Mouse (Mus musculus): Measurements from ENCODE around the gene Gm44511. TPM values are rescaled to one million over a fixed set of nuclear protein-coding genes. Genes with fewer than 3 reads are reported as not detected.
A peak's percentile ranks its signal among the peaks of the same experiment; 100 is the strongest.

The Gm44511 gene
- not detected for total RNA-seq (2021)
- long read RNA-seq, partial matches to known transcripts: 0 of 14 reads
- long read RNA-seq, other reads (novel, unspliced or antisense): 14 of 14 reads

GRCm38 (mm10) chr6:128826132-128826531 lies at the start of gene Gm44511, which contains the start of gene Klrb1b:
Gm44511 (minus strand) TSS chr6:128826315.
Klrb1b (minus strand) TSS chr6:128826331.
- DNase-seq (ENCODE audit: low spot score in 2 of 2): no peak

DNA sequence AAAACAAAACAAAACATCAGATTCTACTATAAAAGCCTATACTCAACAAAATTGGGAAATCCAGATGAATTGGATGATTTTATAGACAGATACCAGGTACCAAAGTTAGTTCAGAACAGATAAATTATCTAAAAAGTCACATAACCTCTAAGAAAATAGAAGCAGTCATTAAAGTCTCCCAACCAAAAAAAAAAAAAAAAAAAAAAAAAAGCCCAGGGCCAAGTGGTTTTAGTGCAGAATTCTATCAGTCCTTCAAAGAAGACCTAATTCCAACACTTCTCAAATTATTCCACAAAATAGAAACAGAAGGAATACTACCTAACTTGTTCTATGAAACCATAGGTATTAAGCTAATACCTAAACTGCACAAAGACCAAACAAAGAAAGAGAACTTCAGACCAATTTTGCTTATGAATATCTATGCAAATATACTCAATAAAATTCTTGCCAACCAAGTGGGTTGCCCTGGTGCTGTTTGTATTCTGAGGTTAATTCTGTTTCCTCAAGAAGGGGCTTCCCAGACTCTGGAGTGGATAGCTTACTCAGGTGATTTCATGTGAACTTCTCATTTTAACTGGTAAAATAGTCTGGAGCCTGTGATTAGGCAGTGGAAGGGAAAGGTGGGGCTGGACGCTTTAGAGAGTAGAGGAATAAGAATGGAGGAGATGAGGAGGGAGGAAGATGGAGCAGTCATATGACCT lies 45.9 kb upstream of the Gm44511 start:
- DNase-seq (ENCODE audit: low spot score in 2 of 2): no peak

DNA sequence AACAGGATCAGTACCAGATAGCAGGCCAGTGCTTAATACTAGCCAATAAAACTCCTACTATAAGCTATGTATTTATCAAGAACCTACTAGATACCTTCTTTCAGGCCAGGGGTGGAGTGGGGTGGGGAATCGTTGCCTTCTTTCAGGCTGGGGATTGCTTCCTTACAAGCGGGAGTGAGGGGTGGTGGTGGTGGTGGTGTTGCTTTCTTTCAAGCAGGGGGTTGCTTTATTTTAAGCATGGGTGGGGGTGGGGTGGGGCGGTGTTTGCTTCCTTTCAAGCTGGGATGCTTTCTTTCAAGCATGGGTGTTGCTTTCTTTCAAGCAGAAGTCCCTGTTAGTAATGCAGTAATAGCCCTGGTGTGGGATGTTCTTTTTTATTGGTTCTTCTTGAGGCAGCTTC lies 42.7 kb upstream of the Gm44511 start:
- DNase-seq (ENCODE audit: low spot score in 2 of 2): no peak

DNA sequence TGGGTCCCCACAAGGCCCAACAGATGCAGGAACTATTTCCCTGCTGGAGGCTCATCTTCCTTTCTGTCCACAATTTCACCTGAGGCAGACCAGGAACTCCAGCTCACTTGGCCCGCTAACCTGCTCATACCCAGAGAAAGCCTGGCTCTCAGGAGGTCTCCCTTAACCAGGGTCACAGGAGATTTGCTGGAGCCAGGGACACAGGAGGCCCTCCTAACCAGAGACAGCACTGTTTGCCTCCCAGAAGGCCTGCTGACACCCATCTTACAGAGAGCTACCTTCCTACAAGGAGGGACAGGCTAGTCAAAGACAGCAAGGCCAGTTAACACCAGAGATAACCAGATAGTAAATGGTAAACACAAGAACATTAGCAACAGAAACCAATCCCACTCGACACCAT lies 31.9 kb upstream of the Gm44511 start:
- DNase-seq (ENCODE audit: low spot score in 2 of 2): no peak

- peak; percentile 55 to 65 for DNase-seq (ENCODE audit: low spot score in 2 of 2)
Measured at GRCm38 (mm10) chr6:128856250-128856649, 30.1 kb upstream of the Gm44511 start.

DNA sequence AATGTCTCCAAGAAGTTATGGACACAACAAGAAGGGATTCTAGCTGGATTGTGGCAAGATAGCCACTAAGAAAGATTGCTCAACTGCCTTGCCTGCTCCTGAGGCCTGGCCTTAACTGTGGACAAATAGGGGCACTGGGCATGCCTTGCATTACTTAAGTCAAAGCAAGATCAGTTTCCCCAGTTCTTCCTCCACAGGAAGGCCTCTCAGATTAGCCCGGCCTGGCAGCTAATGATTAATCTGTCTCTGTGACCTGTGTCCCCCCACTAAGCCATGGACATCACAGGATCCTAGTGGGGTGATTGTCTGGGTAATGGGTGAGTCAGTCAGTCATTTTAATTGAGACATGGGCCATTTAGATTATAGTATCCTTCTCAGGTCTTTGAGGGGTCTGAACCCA lies 29.4 kb upstream of the Gm44511 start:
- DNase-seq (ENCODE audit: low spot score in 2 of 2): no peak

- no peak for DNase-seq (ENCODE audit: low spot score in 2 of 2)
Measured at GRCm38 (mm10) chr6:128854895-128855294, 28.8 kb upstream of the Gm44511 start.

DNA sequence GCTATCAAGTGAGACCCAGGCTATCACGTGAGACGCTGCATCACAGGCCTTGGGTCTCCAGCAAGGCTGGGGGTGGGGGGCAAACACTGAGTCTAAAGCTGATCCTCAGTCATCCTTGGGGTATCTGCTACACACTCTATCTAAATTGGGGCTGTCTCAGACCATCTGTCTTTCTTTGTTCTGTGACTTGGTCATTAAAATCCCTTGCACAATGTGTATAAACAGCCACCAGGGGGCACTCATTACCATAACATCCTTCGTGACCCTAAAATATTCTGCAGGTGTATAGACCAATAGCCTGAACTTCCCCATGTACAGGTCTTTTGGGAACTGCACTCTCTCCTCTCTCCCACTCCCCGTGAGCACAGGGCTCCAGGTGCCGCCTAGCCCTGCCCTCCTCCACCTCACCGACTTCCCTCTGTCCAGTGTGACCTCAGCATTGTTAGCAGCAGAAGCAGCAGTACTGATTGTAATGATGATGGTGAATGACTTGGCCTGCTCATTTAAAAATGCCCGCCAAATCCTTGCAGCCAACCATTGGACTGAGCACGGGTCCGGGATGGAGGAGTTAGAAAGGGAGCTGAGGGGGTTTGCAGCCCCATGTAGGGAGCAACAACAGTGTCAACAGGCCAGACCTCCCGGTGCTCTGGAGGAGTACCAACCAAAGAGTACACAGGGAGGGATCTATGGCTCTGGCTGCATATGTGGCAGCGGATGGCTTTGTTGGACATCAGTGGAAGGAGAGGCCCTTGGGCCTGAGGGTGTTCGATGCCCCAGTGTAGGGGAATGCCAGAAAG lies 28.1 kb upstream of the Gm44511 start:
- DNase-seq (ENCODE audit: low spot score in 2 of 2): peak; percentile 73 to 75

GRCm38 (mm10) chr6:128852766-128853165 lies 26.7 kb upstream of the Gm44511 start:
- no peak for DNase-seq (ENCODE audit: low spot score in 2 of 2)

GRCm38 (mm10) chr6:128851151-128851550 lies 25.0 kb upstream of the Gm44511 start:
- no peak for DNase-seq (ENCODE audit: low spot score in 2 of 2)

DNA sequence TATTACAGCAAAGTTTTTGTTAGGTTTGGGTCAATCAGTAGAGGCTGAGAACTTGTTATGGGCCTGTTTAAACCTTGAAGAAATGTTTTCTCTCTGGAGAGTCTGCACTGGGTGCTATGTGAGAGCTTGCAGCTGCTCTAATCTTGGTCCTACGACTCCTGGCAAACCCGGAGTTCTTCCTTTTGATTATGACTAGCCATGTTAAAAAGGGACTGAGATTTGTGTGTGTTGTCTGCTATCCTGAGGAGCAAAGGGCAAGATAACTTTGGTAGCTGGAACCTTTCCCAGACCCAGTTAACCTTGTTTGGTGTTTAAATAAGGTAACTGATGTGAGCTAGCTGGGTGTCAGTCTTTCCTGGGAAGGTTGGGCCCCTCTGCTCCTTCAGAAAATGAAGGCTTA lies 24.6 kb upstream of the Gm44511 start:
- no peak for DNase-seq (ENCODE audit: low spot score in 2 of 2)

DNA sequence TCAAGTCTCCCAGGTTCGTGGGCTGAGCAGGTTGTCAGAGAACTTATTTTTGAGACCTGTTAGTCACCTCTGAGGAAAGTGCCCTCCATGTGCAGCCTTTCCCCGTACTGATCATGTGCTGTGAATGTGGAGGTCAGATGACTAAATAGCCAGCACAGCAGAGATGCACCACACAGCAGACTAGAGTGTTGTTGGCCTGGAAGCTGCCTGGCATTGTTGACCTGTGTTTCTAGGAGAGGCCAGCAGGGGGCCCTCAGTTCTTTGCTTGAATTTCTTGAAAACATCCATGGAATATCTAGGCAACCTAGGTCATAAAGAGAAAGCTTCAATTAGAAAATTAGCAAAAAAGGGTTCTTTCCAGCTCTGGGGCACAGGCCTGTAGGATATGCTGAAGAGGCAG lies 23.8 kb upstream of the Gm44511 start:
- DNase-seq (ENCODE audit: low spot score in 2 of 2): peak; percentile 48 to 61

DNA sequence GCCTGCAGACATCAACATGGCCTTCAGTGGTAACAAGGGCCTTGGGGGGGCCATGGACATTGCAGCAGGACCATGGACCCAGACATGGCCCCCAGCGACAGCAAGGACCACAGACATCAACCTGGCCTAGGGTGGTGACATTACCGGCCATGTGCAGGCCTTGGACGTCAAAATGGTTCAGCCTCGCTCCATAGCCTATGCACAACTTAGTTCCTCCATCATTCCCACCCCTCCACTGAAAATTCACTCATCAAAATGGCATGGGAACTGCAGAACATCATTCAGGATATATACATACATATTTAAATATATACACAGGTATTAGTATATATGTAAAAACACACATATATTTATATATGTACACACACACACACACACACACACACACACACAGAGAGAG lies 21.3 kb upstream of the Gm44511 start:
- no peak for DNase-seq (ENCODE audit: low spot score in 2 of 2)

DNA sequence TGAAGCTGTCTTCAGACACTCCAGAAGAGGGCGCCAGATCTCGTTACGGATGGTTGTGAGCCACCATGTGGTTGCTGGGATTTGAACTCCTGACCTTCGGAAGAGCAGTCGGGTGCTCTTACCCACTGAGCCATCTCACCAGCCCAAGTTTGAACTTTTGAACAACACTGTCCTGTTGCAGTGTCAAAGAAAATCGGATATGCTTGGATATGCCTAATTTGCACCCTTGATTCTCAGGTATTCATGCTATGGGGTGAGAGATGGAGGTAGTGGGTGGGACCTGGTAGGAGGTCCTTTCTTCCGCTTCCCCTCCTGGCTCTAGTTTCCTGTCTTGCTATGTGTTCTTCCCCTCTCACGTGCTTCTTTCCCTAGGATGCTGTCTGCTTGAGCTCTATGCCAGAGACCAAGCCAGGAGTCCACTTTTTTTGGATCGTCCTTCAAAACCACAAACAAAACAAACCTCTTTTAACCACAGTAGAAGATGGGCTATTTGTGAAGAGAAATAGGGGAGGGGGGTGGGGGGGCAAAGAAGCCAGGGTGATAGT lies 20.0 kb upstream of the Gm44511 start:
- DNase-seq (ENCODE audit: low spot score in 2 of 2): no peak

DNA sequence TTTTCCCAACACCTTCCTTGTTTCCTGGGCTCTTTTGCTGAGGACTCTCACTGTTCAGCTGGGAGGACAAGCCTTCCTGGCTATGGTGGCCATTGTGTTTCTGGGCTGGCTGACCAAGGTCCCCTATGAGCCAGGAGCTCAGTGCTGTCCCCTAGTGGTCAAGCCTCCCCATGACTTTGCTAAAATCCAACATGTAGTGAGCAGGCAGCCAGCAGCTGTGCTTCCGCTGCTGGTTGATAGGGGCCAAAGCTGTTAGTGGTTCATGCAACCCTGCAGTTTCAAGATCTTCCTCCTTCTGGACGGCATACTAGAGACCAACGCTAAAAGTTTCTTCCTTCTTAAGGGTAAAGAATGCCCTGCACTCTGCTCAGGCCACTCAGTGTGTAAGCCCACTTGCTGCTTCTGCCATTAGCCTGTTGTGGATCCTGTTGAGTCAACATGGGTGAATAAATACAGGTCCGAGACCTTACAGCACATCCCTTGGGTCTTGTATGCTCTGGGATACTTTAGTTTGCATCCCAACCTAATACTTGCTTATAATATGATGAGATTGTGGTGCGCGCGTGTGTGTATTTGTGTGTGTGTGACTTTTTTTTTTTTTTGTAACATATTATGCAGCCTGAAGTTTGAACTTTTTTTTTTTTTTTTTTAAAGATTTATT lies 19.3 kb upstream of the Gm44511 start:
- peak; percentile 92 to 95 for DNase-seq (ENCODE audit: low spot score in 2 of 2)

- no peak for DNase-seq (ENCODE audit: low spot score in 2 of 2)
Measured at GRCm38 (mm10) chr6:128844586-128845080, 18.5 kb upstream of the Gm44511 start.

- peak in 1 of 2 experiments; percentile 39 for DNase-seq (ENCODE audit: low spot score in 2 of 2)
Measured at GRCm38 (mm10) chr6:128844131-128844530, 18.0 kb upstream of the Gm44511 start.

DNA sequence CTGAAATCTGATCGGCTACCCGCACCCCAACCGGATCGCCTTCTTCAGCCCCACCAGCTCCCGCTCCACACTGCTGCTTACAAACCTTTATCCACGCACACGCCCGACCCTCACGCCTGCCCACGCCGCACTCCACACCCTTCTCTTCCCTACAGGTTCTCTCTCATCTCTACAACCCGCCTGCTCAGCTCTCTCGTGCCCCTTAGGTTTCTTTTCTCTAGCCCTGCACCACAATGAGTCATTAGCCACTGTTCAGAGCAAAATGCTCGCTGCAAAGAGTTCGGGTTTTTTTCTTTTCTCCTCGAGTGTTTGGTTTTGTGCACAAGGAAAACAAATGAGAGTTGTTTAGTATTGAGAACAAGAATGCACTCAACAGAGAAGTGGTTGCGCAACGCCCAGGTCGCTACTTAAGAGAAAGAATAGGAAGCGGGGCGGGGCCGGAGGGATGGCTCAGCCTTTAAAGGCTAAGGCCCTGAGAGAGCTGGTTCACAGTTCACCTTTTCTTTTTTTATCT lies 17.4 kb upstream of the Gm44511 start:
- DNase-seq (ENCODE audit: low spot score in 2 of 2): peak in 1 of 2 experiments; percentile 53

DNA sequence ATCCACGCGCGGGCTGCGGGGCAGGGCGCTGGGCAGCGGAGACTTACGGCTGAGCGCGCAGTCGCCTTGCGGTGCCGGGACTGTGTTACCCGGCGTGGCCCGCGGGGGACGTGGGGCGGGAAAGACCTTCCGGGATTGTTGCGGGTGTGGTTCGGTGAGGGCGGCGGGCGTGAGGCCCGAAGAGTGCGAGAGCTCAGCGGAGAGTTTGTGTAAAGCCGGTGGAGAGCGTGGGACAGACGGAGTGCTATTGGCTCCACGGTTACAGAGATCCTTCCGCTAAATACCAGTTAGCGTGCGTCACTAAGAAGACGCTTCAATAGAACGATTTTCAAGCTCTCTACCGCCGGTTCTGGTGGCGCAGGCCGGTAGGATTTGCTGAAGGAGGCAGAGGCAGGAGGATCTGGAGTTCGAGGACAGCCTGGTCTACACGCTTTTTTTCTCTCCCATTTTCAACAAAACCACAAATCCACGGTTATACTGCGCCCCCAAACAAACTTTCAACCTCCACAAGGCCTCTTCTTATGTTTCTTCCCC lies 16.9 kb upstream of the Gm44511 start:
- DNase-seq (ENCODE audit: low spot score in 2 of 2): peak; percentile 96

DNA sequence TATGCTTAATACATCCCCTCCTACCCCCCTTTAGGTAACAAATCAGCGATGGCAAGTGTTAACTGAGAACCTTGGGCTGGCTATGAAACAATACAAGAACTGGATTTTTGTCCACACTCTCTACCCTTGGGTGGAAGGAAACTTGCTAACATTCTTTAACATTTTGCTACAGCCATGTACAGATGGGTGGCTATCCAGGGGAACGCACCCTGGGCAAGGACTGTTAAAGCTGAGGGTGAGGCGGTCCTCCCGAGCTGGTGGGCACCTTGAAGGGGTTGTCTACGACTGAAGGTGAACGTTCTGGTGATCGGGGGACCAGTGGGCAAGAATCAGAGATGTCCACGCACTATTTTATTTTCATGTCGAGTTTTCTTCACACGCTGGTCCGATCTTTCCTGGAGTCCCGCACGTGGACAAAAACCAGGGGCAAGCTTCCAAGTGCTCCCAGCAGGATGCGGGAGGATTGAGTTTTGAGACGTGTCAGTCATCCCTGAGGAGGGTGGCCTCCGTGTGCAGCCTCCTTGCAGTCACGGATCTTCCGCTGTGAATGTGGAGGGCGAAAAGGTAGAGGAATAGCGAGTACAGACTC lies 16.3 kb upstream of the Gm44511 start:
- no peak for DNase-seq (ENCODE audit: low spot score in 2 of 2)
